Mouse (Mus musculus) intestine, embryonic 14.5 days (tissue): ENCODE measurements around the gene Coro6. TPM values are rescaled to one million over a fixed set of nuclear protein-coding genes. Genes with fewer than 3 reads are reported as not detected.

Source experiments
- ATAC-seq: fragments of 200-750 bp; cut with Nextera tagmentation; replicated peaks from 2 replicates; pipeline ENCODE4 v1.8.0; 2017; ENCODE audit warnings: low read depth, moderate number of reproducible peaks, moderate TSS enrichment, moderate library complexity; ENCODE audit not compliant: low FRiP score, low TSS enrichment
- DNase-seq: peaks from one replicate; pipeline ENCODE4 v3.0.0-alpha.2; 2018; ENCODE audit warnings: low spot score
- H3K27ac ChIP-seq: fragments of 300-500 bp; sonication (generic); 2 replicates; pipeline ENCODE4 v1.5.1; 2014; ENCODE audit warnings: low read depth, mild to moderate bottlenecking, control low read depth
- H3K27me3 ChIP-seq: fragments of 300-500 bp; sonication (generic); replicated peaks from 2 replicates; pipeline ENCODE4 v1.6.1; 2014; ENCODE audit warnings: low read length, control low read depth; ENCODE audit not compliant: control insufficient read depth, insufficient read depth
- H3K36me3 ChIP-seq: fragments of 300-500 bp; sonication (generic); 2 replicates; pipeline ENCODE4 v1.6.1; 2014; ENCODE audit warnings: low read length, control low read depth; ENCODE audit not compliant: control insufficient read depth, insufficient read depth
- H3K4me1 ChIP-seq: fragments of 300-500 bp; sonication (generic); replicated peaks from 2 replicates; pipeline ENCODE4 v1.6.1; 2014; ENCODE audit warnings: low read length, control low read depth, mixed read lengths; ENCODE audit not compliant: control insufficient read depth, insufficient read depth
- H3K4me2 ChIP-seq: fragments of 300-500 bp; sonication (generic); 2 replicates; pipeline ENCODE4 v1.6.1; 2014; ENCODE audit warnings: low read length
- H3K4me3 ChIP-seq: fragments of 300-500 bp; sonication (generic); 2 replicates; pipeline ENCODE4 v1.5.1; 2014; ENCODE audit warnings: low read depth, low read length, control low read depth, mixed read lengths
- H3K9ac ChIP-seq: fragments of 300-500 bp; sonication (generic); 2 replicates; pipeline ENCODE4 v1.6.1; 2014; ENCODE audit warnings: mild to moderate bottlenecking, low read length
- H3K9me3 ChIP-seq: fragments of 300-500 bp; sonication (generic); 2 replicates; pipeline ENCODE4 v1.6.1; 2016; ENCODE audit warnings: low read length, control low read depth; ENCODE audit not compliant: control insufficient read depth
- WGBS: fragments of 180-500 bp; shearing (Covaris S2); extraction: QIAGEN DNeasy Blood & Tissue Kit; methylation state at CpG from one replicate; pipeline ENCODE4 v1.1.7; 2014; 5-methylcytosine and 5-hydroxymethylcytosine counted together
- polyA plus RNA-seq: library from polyadenylated mRNA; unstranded; fragments of >200 nt; fragmentation: Nextera tagmentation; extraction: Ambion mirVana; gene quantifications from 2 replicates; pipeline ENCODE4 v1.2.1, GENCODE M21; 2014

The Coro6 gene
- polyA plus RNA-seq, 1 experiment from 2014 or later, result 0.23 TPM

GRCm38 (mm10) chr11:77506941-77507340 lies 44.7 kb downstream of the Coro6 start:
- H3K27me3 ChIP-seq, result no peaks in the 10 kb centered on the region
- no peak overlapping the region for H3K4me2 ChIP-seq
- no peak overlapping the region for H3K4me3 ChIP-seq
- no peak overlapping the region for H3K27ac ChIP-seq
- no peaks in the 10 kb centered on the region for H3K9me3 ChIP-seq
- no peak for ATAC-seq
- H3K9ac ChIP-seq, result no peak overlapping the region
- 84% methylated on average over 6 of the region's 6 CpGs for WGBS
- peaks cover 5% of the 10 kb centered on the region; the same call in 1 of the 2 replicates for H3K4me1 ChIP-seq
- H3K36me3 ChIP-seq, result peaks cover 68% of the 10 kb centered on the region
- no peak for DNase-seq

DNA sequence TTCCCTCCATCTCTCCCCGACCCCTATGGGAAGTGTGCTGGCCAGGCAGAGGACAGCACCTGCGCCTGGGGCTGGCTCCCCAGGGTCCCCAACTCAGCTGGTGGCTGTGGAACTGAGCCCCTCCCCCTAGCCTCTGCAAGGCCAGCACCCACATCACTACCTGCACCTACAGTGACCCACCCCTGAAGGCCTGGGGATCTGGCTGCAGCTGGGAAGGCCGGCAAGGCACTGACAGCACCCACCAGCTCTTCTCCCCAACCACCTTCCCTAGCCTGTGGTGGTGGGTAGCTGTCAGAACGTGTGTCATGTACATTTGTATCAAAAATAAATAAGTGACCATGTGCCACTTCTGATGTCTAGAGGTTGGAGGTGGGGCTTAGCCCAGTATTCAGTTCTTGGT lies 45.2 kb downstream of the Coro6 start:
- no peak overlapping the region for H3K27ac ChIP-seq
- no peak for ATAC-seq
- WGBS, result 63% methylated on average over 4 of the region's 4 CpGs

GRCm38 (mm10) chr11:77508068-77509021 lies 46.1 kb downstream of the Coro6 start:
- peak overlapping the region; percentile 18; the same call in 1 of the 2 replicates for H3K9ac ChIP-seq

More for the DNA sequence above, 45.2 kb downstream of the Coro6 start:
- H3K4me1 ChIP-seq, result peaks cover 9% of the 10 kb centered on the region
- no peak for DNase-seq
- no peaks in the 10 kb centered on the region for H3K9me3 ChIP-seq
- no peak overlapping the region for H3K4me2 ChIP-seq
- no peak overlapping the region for H3K4me3 ChIP-seq
- peaks cover 63% of the 10 kb centered on the region for H3K36me3 ChIP-seq
- H3K9ac ChIP-seq, result no peak overlapping the region
- H3K27me3 ChIP-seq, result no peaks in the 10 kb centered on the region

DNA sequence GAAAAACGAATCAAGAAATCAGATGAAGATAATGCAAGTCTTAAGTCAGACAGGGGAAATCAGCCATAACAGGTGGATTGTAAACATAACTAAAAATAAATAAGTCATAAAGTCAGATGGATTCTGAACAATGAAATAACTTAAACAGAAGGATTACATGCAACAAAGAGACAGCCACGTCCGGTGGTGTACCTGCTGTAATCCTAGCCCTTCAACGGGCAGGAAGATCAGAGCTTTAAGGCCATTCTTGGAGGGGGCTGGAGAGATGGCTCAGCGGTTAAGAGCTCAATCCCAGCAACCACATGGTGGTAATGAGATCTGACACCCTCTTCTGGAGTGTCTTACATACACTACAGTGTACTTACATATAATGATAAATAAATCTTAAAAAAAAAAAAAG lies 49.1 kb downstream of the Coro6 start:
- no peak overlapping the region for H3K4me3 ChIP-seq
- H3K9me3 ChIP-seq, result no peaks in the 10 kb centered on the region
- H3K27me3 ChIP-seq, result peaks cover 12% of the 10 kb centered on the region
- peaks cover 25% of the 10 kb centered on the region for H3K4me1 ChIP-seq
- H3K4me2 ChIP-seq, result no peak overlapping the region
- peaks cover 24% of the 10 kb centered on the region for H3K36me3 ChIP-seq
- no peak overlapping the region for H3K27ac ChIP-seq
- 79% methylated on average over 5 of the region's 5 CpGs for WGBS
- H3K9ac ChIP-seq, result no peak overlapping the region
- ATAC-seq (no peak), DNase-seq (no peak)

More at GRCm38 (mm10) chr11:77508068-77509021, 46.1 kb downstream of the Coro6 start:
- peaks cover 54% of the 10 kb centered on the region for H3K36me3 ChIP-seq
- 20% methylated on average over 48 of the region's 49 CpGs for WGBS
- peak; percentile 91 for DNase-seq
- no peak overlapping the region for H3K27ac ChIP-seq
- ATAC-seq, result peak; percentile 70
- H3K9me3 ChIP-seq, result no peaks in the 10 kb centered on the region
- no peaks in the 10 kb centered on the region for H3K27me3 ChIP-seq
- H3K4me3 ChIP-seq, result peak overlapping the region; percentile 22
- peaks cover 10% of the 10 kb centered on the region for H3K4me1 ChIP-seq
- H3K4me2 ChIP-seq, result peak overlapping the region; percentile 55

GRCm38 (mm10) chr11:77512891-77513810 lies 50.9 kb downstream of the Coro6 start:
- Histone ChIP-seq H3K4me1 (peaks cover 25% of the 10 kb centered on the region), H3K9me3 (no peaks in the 10 kb centered on the region), H3K36me3 (0 out of 2 replicates have a peak, but pooled peaks cover 11% of the 10 kb centered on the region), H3K4me2 (peak overlapping the region; percentile 93), H3K27ac (peak overlapping the region; percentile 74), H3K9ac (peak overlapping the region; percentile 69), H3K4me3 (peak overlapping the region; percentile 71), H3K27me3 (peaks cover 21% of the 10 kb centered on the region)
- WGBS, result under 1% methylated on average over 72 of the region's 84 CpGs
- DNase-seq, result peak; percentile 97
- peak; percentile 72 for ATAC-seq

DNA sequence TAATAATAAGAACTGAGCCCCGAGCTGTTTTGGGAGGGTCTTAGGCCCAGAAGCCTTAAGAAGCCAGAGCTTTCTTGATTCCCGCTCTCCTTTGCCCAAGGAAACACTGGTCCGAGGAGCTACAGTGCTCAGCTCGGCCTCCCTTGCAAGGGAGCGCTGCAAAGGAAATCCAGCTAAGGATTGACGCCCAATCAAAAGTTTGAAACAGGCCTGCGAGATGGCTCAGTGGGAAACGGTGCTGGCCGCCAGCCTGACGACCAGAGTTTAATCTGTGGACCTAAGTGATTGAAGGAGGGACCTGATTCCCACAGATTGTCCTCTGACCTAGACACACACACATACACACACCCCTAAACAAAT lies 51.6 kb downstream of the Coro6 start:
- H3K4me1 ChIP-seq, result peaks cover 19% of the 10 kb centered on the region
- peaks cover 21% of the 10 kb centered on the region for H3K27me3 ChIP-seq
- ATAC-seq (0 out of 2 replicates have a peak, but pooled peaks have one; percentile 3), DNase-seq (no peak)
- H3K9ac ChIP-seq, result peak overlapping the region; percentile 23
- H3K4me3 ChIP-seq, result peak overlapping the region; percentile 71
- 0 out of 2 replicates have a peak, but pooled peaks cover 11% of the 10 kb centered on the region for H3K36me3 ChIP-seq
- H3K9me3 ChIP-seq, result no peaks in the 10 kb centered on the region
- H3K27ac ChIP-seq, result no peak overlapping the region; the same call in 1 of the 2 replicates
- H3K4me2 ChIP-seq, result peak overlapping the region; percentile 93
- 14% methylated on average over 10 of the region's 10 CpGs for WGBS

GRCm38 (mm10) chr11:77514281-77514831 lies 52.1 kb downstream of the Coro6 start:
- ATAC-seq, result no peak
- Histone ChIP-seq H3K4me1 (peaks cover 19% of the 10 kb centered on the region), H3K4me3 (peak overlapping the region; percentile 52), H3K36me3 (0 out of 2 replicates have a peak, but pooled peaks cover 5% of the 10 kb centered on the region), H3K9ac (peak overlapping the region; percentile 29), H3K9me3 (no peaks in the 10 kb centered on the region), H3K4me2 (peak overlapping the region; percentile 93), H3K27ac (no peak overlapping the region), H3K27me3 (peaks cover 21% of the 10 kb centered on the region)
- DNase-seq, result no peak
- WGBS, result 10% methylated on average over 19 of the region's 19 CpGs
